Mouse (Mus musculus) limb, embryonic 15.5 days (tissue): ENCODE measurements at regions not wholly inside any gene's neighbourhood (a gene's known extent, or its start where the extent isn't known, plus 50 kb on each side); places are given as distances from the start of the nearest gene placed in this dataset.

Experiments
- ATAC-seq: fragments of 200-750 bp; cut with Nextera tagmentation; 2 replicates; pipeline ENCODE4 v1.8.0; 2017; ENCODE audit warnings: low read depth, moderate TSS enrichment; ENCODE audit not compliant: insufficient number of reproducible peaks, low FRiP score, low TSS enrichment
- H3K27ac ChIP-seq: fragments of 300-500 bp; sonication (generic); 2 replicates; pipeline ENCODE4 v1.5.1; 2015; ENCODE audit warnings: moderate library complexity, mild to moderate bottlenecking, inconsistent platforms
- H3K27me3 ChIP-seq: fragments of 300-500 bp; sonication (generic); 2 replicates; pipeline ENCODE4 v1.6.1; 2015; ENCODE audit warnings: inconsistent platforms
- H3K36me3 ChIP-seq: fragments of 300-500 bp; sonication (generic); 2 replicates; pipeline ENCODE4 v1.6.1; 2015; ENCODE audit warnings: inconsistent platforms
- H3K4me1 ChIP-seq: fragments of 300-500 bp; sonication (generic); 2 replicates; pipeline ENCODE4 v1.6.1; 2015; ENCODE audit warnings: inconsistent platforms
- H3K4me2 ChIP-seq: fragments of 300-500 bp; sonication (generic); 2 replicates; pipeline ENCODE4 v1.6.1; 2015; ENCODE audit warnings: mild to moderate bottlenecking, inconsistent platforms
- H3K4me3 ChIP-seq: fragments of 300-500 bp; sonication (generic); 2 replicates; pipeline ENCODE4 v1.5.1; 2015; ENCODE audit warnings: mild to moderate bottlenecking, inconsistent platforms
- H3K9ac ChIP-seq: fragments of 300-500 bp; sonication (generic); 2 replicates; pipeline ENCODE4 v1.6.1; 2015; ENCODE audit warnings: inconsistent platforms
- H3K9me3 ChIP-seq: fragments of 300-500 bp; sonication (generic); 2 replicates; pipeline ENCODE4 v1.6.1; 2016; ENCODE audit warnings: inconsistent platforms
- WGBS: fragments of 180-500 bp; shearing (Covaris S2); methylation state at CpG from one replicate; pipeline ENCODE4 v1.1.7; 2015; 5-methylcytosine and 5-hydroxymethylcytosine counted together

GRCm38 (mm10) chr14:102902906-102903305 lies 79.5 kb downstream of the Kctd12 start:
- Histone ChIP-seq H3K9ac (no peak overlapping the region), H3K27me3 (no peaks in the 10 kb centered on the region), H3K36me3 (no peaks in the 10 kb centered on the region), H3K4me2 (no peak overlapping the region; the same call in 1 of the 2 replicates), H3K27ac (peak overlapping the region; percentile 67), H3K4me1 (peaks cover 11% of the 10 kb centered on the region), H3K4me3 (no peak overlapping the region), H3K9me3 (no peaks in the 10 kb centered on the region)
- 11% methylated on average over 12 of the region's 12 CpGs for WGBS
- peak; percentile 61; the same call in 1 of the 2 replicates for ATAC-seq

GRCm38 (mm10) chr14:102902236-102902635 lies 80.2 kb downstream of the Kctd12 start:
- Histone ChIP-seq H3K36me3 (no peaks in the 10 kb centered on the region), H3K9me3 (no peaks in the 10 kb centered on the region), H3K9ac (no peak overlapping the region), H3K4me3 (no peak overlapping the region), H3K27ac (no peak overlapping the region), H3K4me2 (no peak overlapping the region), H3K27me3 (no peaks in the 10 kb centered on the region), H3K4me1 (peaks cover 11% of the 10 kb centered on the region)
- ATAC-seq = no peak
- 72% methylated on average over 7 of the region's 7 CpGs for WGBS

- no peaks in the 10 kb centered on the region for H3K36me3 ChIP-seq
- H3K27ac ChIP-seq = no peak overlapping the region
- no peaks in the 10 kb centered on the region for H3K9me3 ChIP-seq
- 59% methylated on average over 4 of the region's 4 CpGs for WGBS
- no peaks in the 10 kb centered on the region for H3K27me3 ChIP-seq
- no peak for ATAC-seq
- no peak overlapping the region for H3K4me2 ChIP-seq
- no peak overlapping the region for H3K9ac ChIP-seq
- peaks cover 11% of the 10 kb centered on the region for H3K4me1 ChIP-seq
- no peak overlapping the region for H3K4me3 ChIP-seq
Observed at GRCm38 (mm10) chr14:102898445-102898844, 84.0 kb downstream of the Kctd12 start.

- Histone ChIP-seq H3K27ac (no peak overlapping the region), H3K9ac (no peak overlapping the region), H3K27me3 (no peaks in the 10 kb centered on the region), H3K9me3 (no peaks in the 10 kb centered on the region), H3K4me3 (no peak overlapping the region), H3K4me2 (no peak overlapping the region), H3K36me3 (no peaks in the 10 kb centered on the region), H3K4me1 (no peaks in the 10 kb centered on the region)
- WGBS = 74% methylated on average over 1 of the region's 1 CpGs
- ATAC-seq = no peak
Observed at GRCm38 (mm10) chr14:102897039-102897438, 85.4 kb downstream of the Kctd12 start.

- Histone ChIP-seq H3K9ac (no peak overlapping the region), H3K27ac (no peak overlapping the region), H3K4me1 (no peaks in the 10 kb centered on the region), H3K27me3 (no peaks in the 10 kb centered on the region), H3K9me3 (no peaks in the 10 kb centered on the region), H3K4me3 (no peak overlapping the region), H3K4me2 (no peak overlapping the region), H3K36me3 (no peaks in the 10 kb centered on the region)
- 74% methylated on average over 3 of the region's 3 CpGs for WGBS
- ATAC-seq = no peak
Observed at GRCm38 (mm10) chr14:102896527-102896926, 85.9 kb downstream of the Kctd12 start.

- no peaks in the 10 kb centered on the region for H3K9me3 ChIP-seq
- ATAC-seq = no peak
- H3K4me2 ChIP-seq = no peak overlapping the region
- H3K4me1 ChIP-seq = no peaks in the 10 kb centered on the region
- no peak overlapping the region for H3K4me3 ChIP-seq
- H3K27me3 ChIP-seq = no peaks in the 10 kb centered on the region
- WGBS = 88% methylated on average over 7 of the region's 7 CpGs
- no peak overlapping the region for H3K27ac ChIP-seq
- no peak overlapping the region for H3K9ac ChIP-seq
- H3K36me3 ChIP-seq = no peaks in the 10 kb centered on the region
Observed at GRCm38 (mm10) chr14:102893241-102893640, 89.2 kb downstream of the Kctd12 start.

- ATAC-seq = no peak
- 57% methylated on average over 4 of the region's 4 CpGs for WGBS
- Histone ChIP-seq H3K36me3 (no peaks in the 10 kb centered on the region), H3K4me1 (no peaks in the 10 kb centered on the region), H3K27ac (no peak overlapping the region), H3K4me3 (no peak overlapping the region), H3K27me3 (no peaks in the 10 kb centered on the region), H3K9ac (no peak overlapping the region), H3K9me3 (no peaks in the 10 kb centered on the region), H3K4me2 (no peak overlapping the region)
Observed at GRCm38 (mm10) chr14:102891552-102891951, 90.9 kb downstream of the Kctd12 start.

- WGBS = 90% methylated on average over 2 of the region's 2 CpGs
- H3K4me1 ChIP-seq = peaks cover 14% of the 10 kb centered on the region; the same call in 1 of the 2 replicates
- no peak overlapping the region for H3K4me3 ChIP-seq
- no peaks in the 10 kb centered on the region for H3K36me3 ChIP-seq
- no peak overlapping the region for H3K9ac ChIP-seq
- no peak overlapping the region for H3K4me2 ChIP-seq
- no peak overlapping the region for H3K27ac ChIP-seq
- H3K9me3 ChIP-seq = no peaks in the 10 kb centered on the region
- ATAC-seq = no peak
- no peaks in the 10 kb centered on the region for H3K27me3 ChIP-seq
Observed at GRCm38 (mm10) chr14:102885240-102885598, 97.2 kb downstream of the Kctd12 start.

- Histone ChIP-seq H3K9me3 (no peaks in the 10 kb centered on the region), H3K4me1 (peaks cover 14% of the 10 kb centered on the region; the same call in 1 of the 2 replicates), H3K27me3 (no peaks in the 10 kb centered on the region), H3K9ac (no peak overlapping the region), H3K36me3 (no peaks in the 10 kb centered on the region), H3K4me2 (no peak overlapping the region), H3K27ac (no peak overlapping the region), H3K4me3 (no peak overlapping the region)
- 85% methylated on average over 10 of the region's 10 CpGs for WGBS
- ATAC-seq = no peak
Observed at GRCm38 (mm10) chr14:102884539-102885239, 97.7 kb downstream of the Kctd12 start.

- Histone ChIP-seq H3K36me3 (no peaks in the 10 kb centered on the region), H3K9ac (no peak overlapping the region), H3K27me3 (no peaks in the 10 kb centered on the region), H3K4me3 (no peak overlapping the region), H3K4me2 (no peak overlapping the region), H3K27ac (peak overlapping the region; percentile 11; the same call in 1 of the 2 replicates), H3K9me3 (no peaks in the 10 kb centered on the region), H3K4me1 (peaks cover 14% of the 10 kb centered on the region; the same call in 1 of the 2 replicates)
- WGBS = 84% methylated on average over 15 of the region's 15 CpGs
- no peak for ATAC-seq
Observed at GRCm38 (mm10) chr14:102883344-102884122, 98.9 kb downstream of the Kctd12 start.

- no peaks in the 10 kb centered on the region for H3K27me3 ChIP-seq
- WGBS = 63% methylated on average over 3 of the region's 3 CpGs
- H3K4me3 ChIP-seq = no peak overlapping the region
- ATAC-seq = no peak
- peaks cover 14% of the 10 kb centered on the region; the same call in 1 of the 2 replicates for H3K4me1 ChIP-seq
- no peak overlapping the region for H3K27ac ChIP-seq
- no peaks in the 10 kb centered on the region for H3K9me3 ChIP-seq
- H3K4me2 ChIP-seq = no peak overlapping the region
- no peak overlapping the region for H3K9ac ChIP-seq
- no peaks in the 10 kb centered on the region for H3K36me3 ChIP-seq
Observed at GRCm38 (mm10) chr14:102882281-102882680, 100.2 kb downstream of the Kctd12 start.

- H3K4me3 ChIP-seq = no peak overlapping the region
- no peaks in the 10 kb centered on the region for H3K36me3 ChIP-seq
- 23% methylated on average over 1 of the region's 1 CpGs for WGBS
- H3K27ac ChIP-seq = peak overlapping the region; percentile 80
- no peak overlapping the region for H3K9ac ChIP-seq
- H3K9me3 ChIP-seq = no peaks in the 10 kb centered on the region
- H3K4me2 ChIP-seq = no peak overlapping the region
- H3K27me3 ChIP-seq = no peaks in the 10 kb centered on the region
- peaks cover 14% of the 10 kb centered on the region; the same call in 1 of the 2 replicates for H3K4me1 ChIP-seq
- peak; percentile 84 for ATAC-seq
Observed at GRCm38 (mm10) chr14:102880658-102881083, 101.8 kb downstream of the Kctd12 start.
